Mouse (Mus musculus) left cerebral cortex, adult 11 months (tissue): Measurements from ENCODE around the gene Manba.

Experiments used
- DNase-seq: peaks from one replicate; pipeline ENCODE4 v3.0.0; 2022; ENCODE audit warnings: low spot score

The Manba gene

DNA sequence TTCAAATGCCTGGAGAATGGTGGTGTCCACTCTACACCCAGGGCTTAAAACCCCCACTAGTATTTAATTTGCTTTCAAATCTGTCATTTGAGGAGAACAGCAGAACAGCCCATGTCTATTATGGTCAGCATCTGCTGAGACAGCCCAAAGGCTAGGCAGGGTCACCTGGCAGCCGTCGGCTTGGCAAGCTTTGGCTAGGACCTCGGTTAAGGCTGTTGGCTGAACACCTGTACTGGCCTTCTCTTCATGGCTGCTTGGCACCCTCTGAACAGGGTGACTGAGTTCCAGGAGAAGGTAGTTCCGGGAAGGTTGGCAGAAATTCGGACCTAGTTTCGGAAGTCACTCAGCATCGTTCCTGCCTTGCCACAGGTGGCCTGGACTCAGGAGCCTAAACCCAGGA is 96.8 kb downstream of the Manba start:
- DNase-seq, result no peak

DNA sequence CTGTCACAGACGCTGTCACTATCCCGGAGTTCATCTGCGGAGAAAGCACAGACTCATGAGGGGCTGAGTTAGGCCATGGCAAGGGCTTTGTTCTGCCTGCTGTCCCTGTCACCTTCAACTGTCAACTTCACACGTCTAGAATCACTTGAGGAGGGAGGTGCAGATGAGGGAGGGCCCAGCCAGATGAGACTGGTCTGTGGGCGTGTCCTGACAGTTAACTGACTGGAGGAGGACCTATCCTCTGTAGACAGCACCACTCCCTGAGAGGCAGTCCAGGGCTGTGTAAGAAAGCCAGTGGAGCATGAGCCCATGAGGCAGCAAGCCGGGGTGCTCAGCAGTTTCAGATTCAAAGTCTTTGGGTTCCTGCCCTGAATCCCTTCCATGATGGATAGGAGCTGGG is 100.1 kb downstream of the Manba start:
- no peak for DNase-seq

DNA sequence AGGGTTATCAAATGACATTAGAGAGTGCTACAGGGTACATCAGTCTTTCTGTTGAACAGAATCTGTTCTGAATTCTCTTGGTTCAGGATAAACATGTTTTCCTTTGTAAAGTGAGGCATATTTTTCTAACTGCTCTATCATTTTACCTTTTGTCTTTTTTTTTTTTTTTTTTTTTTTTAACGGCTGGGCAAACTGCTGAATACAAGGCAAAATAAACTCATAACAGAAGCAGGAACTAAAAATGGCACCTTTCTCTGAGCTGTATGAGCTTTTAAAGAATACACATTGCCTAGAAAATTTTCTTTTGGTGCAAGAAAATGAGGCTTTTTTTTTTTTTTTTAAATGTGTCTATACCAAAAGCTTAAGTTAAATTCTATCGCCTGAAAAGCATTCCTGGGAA is 100.6 kb downstream of the Manba start:
- no peak for DNase-seq

DNA sequence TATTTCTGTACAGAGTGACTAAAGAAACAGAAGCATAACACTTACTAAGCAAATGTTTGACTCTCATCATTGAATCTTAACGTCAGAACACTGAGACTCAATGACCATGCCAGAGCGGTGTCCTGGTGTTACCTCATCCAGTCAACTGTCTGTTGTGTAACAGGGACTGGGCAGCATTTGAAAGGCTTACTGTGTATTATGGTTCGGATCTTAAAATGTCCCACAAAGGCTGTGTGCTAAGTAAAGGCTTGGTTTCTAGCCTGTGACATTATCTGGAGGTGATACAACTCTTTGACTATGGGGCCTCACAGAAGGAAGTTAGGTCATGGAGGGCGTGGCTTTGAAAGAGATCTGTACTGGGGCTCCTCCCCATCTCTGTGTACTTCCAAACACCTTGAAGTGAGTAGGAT is 101.1 kb downstream of the Manba start:
- DNase-seq, result no peak

DNA sequence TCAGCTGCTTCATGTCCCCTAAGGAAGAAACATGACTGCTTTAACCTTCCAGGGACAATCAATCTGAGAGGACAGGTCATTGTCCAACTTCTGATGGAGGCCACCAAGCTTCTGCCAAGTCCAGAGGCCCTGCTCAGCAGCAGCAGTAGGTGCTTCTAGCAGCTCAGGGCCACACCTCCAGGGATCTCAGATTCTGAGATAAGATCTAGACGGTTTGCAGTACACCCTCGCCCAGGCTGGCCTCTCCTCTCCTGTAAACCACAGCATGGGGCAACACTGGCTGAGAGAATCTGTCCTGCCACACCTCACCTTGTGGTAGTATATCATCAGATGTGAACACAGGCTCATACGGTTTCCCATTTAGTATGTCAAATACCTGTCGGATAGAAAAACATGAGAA is 105.1 kb downstream of the Manba start:
- DNase-seq, result no peak

DNA sequence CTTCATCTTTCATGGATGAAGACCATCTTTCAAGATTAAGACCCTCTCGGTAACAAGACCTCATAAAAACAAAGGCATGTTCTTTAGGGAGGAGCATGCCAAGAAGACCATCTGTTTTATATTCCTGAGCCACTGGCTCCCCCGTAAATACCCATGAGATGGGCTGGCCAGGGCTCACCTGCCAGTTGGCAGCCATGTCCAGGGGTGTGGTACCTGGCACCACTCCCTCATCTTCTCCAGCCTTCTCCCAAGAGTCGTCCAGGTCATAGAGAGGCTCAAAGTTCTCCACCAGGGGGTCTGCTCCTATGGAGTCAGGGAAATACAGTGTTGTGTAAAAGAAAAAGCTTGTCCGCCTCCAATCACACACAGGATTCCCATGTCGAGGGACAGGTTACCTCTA is 106.0 kb downstream of the Manba start:
- no peak for DNase-seq

DNA sequence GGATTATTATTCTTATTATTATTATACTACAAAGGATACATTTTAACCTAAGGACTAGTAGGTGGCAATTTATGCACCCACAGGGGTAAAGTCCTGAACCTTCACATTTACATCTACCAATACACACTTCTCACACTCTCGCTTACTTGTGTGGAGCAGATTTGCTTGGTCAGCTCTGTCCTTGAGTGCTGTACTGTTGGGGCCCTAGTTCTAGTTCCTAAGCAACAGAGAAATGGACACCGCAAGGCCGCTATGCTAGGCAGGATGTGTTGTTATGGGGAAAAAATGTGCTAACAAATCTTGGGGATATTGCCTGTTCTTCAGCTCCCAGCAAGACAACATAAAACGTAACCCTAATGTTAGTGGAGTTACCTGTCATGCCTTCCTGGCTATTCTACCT is 106.6 kb downstream of the Manba start:
- no peak for DNase-seq

DNA sequence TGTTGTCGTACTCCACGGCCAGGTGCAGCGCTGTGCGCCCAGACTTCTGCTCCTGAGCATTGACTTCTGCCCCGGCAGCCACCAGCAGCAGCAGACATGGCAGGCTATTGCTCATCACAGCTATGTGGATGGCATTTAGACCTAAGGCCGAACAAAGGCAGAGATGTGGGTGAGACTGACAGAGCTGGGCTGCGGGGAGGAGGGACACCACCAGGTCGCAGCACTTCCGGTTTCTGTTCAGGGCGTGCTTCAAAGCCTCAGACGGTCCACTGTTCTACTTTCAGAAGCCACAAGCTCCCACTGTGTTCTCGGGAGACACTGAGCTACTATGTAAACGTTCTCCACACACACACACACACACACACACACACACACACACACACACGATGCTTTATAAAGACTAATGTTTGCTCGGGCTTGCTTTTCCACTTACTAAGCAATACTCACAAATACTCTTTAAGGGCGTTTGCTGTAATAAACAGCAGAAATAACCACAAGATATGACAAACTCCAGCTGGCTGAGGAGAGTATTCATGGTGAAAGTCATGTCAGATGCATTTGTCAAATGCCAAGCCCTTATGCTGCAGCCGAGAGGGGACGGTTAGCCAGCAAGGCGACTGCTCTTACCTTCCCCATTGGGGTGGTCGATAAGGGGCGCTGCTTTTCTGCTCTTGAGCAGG is 109.0 kb downstream of the Manba start:
- no peak for DNase-seq

DNA sequence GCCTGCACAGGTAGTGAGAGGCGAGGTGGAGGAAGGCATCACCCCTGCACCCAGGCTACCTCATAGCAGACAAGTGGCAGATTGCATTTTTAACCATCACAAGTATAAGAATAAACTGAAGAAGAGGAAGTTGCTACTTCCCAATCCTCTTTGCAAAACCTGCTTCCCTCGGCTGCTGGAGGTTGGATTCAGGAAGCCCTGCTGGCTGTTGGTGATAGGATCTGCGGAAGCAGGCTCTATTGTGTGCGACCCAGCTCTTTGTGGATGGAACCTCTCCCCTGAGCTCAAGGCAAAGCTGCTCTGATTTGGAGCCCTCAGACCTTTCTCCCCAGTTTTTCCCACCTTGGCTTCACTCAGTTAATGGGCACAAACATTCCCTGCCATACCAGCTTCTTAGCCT is 111.6 kb downstream of the Manba start:
- DNase-seq, result no peak

DNA sequence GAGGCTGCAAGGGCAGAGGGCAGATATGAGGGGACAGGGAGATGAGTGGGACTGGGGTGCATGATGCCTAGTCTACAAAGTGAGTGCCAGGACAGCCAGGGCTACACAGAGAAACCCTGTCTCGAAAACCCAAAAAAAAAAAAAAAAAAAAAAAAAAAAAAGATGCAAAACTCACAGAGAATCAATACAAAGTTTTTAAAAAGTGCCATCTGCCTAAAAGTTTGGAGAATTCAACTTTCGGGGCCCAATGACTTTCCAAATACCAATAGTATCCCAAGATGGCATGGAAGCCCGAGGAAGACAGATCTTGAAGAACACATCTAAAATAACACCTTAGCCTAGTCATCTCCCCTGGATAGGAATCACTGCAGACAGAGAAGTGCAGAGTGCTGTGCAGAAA is 112.9 kb downstream of the Manba start:
- no peak for DNase-seq

DNA sequence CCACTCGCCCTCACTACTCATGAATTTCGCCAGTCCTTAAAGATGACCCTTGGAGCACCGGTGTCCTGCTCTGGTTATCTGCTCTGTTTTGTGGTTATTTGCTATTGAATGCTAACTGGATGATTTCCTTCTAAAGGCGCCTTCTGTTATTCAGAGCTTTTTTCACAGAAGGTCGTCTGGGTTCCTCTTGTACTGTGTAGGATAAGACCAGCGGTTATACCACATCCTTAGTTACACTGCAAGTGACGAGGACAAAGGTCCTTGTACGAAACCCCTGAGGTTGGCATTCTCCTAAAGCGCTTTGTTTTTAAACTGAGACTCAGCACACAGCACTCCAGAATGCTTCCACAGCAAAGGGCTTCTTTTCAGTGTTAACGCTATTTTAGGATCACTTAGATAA is 117.3 kb downstream of the Manba start:
- no peak for DNase-seq

DNA sequence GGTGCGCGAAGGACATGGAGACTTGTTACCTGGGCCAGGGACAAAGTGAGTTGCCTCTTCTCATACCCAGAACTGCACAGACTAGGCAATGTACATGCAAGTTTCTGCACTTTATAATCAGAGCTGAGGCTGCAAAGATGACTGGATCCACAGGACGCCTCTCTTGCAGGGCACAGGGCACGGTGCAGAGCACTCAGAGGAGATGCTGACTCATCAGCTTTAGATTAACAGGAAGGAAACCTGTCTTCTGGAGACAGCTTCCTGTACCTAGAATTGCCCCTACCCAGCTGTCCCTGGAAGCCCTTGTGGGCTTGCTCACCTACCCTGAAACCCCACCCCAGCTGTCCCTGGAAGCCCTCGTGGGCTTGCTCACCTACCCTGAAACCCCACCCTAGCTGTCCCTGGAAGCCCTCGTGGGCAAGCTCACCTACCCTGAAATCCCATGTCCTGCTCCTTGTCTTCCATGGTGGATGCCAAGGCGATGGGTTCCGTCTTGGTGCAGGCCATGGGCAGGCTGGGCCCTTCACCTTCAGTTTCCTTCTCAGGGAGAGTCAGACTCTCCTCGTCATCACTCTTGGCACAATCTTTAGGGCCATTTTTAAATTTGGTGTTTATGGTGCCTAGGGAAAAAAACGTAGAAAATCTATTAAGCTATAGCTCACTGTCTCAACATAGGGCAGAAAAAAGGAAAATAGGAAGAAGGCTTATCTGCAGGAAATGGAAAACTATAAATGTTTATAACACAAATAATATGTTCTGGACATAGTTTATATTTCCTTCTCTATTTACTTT is 119.4 kb downstream of the Manba start:
- DNase-seq, result no peak

DNA sequence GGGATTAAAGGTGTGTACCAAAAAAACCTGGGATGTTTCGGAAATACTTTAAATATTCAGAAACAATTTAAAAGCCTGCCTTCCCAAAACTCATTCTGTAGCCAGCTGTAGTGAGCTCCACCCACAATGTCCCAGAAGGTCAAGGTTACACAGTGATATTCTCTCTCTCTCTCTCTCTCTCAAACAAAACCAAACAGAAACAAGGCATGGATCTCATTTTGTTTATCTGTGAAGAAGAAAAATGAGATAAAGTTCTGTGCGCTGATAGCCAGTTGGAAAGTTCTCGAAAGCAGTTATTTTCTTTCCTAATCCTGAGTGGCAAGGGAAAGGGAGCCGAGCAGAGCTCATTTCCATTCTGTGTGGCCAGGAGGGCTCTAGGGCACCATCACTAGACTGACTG is 120.1 kb downstream of the Manba start:
- no peak for DNase-seq

DNA sequence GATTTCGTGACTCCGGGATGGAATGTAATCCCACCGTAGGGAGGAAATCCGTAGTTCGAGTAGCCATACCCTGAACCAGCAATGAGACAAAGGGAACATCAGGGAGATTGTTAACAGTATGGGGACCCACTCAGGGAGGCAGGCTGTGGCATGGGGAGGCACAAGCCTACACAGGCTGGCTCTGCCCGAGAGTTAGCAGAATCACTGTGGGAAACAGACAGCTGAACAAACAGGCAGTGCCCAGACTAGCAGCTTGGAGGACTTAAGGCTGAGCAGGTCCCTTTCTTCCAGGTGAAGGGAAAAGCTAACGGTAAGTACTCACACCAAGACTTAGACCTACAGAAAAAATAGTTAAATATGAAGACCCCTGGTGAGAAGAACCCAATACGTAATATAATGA is 121.2 kb downstream of the Manba start:
- no peak for DNase-seq

DNA sequence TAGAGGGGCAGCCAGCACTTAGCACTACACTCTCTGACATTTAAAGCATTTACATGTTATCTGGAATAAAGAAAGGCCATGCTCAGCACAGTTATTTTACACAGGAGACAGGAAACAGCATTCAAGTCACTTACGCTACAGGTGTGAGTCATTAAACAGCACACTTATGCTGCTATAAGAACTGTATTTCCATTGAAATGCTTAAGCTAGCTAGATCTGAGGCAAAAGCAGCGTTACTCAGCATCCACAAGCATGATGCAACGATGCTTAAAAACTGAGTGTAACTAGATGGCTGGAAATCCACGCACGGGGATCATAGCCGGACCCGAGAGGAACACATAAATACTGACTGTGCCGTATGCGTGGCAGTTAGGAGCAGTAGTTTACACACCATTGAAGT is 121.6 kb downstream of the Manba start:
- no peak for DNase-seq

DNA sequence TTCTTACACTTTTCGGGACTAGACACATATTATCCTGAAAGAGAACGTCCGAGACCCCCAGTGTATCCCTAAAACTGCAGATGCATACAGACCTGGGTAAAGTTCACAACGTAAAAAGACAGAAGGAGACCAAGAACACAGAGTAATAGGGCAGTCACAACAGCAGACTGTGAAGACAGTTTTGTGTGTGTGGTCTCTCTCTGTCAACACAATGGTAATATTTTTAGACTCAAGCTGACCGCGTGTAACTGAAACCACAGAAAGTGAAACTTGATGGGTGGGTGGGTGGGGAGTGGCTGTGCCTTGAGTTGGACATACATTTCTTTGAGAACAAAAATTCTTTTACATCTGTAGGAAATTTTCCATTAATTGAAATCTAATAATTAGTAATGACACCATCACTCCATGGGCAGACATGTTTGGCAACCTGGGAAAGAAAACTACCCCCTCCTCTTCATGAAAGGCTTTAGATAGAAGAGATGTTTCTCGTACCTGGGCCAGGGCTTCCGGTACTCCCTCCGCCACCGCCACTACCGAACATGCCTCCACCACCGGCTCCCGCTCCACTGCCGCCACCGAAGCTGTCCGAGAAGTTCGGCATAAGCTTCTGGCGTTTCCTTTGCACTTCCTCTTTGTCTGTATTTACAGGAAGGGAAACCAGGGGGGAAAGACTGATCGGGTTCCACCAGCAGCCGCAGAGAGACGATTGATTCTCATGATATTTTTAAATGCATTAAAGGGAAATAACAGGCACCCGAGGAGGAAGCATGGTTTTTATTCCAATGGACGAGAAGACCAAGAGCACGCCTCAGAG is 122.5 kb downstream of the Manba start:
- DNase-seq, result no peak

DNA sequence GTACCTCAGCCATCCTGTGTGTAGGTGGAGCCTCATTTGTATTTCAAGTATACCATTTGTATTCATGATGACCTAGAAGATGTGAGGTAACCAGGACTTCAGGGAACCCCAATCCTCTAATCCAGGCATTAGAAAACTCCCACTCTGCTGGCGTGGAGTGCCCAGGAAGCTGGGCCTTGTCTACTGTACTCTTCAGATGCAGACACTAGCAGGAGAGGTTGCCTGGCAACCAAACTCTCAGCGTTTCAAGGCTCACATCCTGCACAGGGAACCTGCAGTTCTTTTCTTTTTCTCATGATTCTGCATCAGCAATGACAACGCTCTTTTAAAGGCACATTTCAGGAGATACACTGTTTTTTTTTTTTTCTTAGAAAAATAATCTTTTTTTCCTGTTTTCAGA is 124.8 kb downstream of the Manba start:
- DNase-seq, result peak; percentile 54

DNA sequence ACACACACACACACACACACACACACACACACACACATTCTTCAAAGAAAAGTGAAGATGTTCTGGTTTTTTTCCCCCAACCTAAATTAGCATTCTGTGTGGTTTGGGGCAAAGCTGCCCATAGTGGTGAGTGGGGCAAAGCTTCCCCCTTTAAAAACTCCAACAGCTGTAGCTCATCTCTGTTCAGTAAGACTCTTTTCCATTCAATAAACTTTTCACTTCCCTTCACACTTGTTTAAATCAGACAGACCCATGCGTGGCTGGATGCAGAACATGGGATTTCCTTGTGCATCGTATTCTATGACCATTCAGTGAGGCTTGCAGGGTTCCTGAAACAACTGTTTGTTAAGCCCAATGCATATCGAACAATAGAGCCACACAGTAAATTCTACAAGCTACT is 129.0 kb downstream of the Manba start:
- no peak for DNase-seq

DNA sequence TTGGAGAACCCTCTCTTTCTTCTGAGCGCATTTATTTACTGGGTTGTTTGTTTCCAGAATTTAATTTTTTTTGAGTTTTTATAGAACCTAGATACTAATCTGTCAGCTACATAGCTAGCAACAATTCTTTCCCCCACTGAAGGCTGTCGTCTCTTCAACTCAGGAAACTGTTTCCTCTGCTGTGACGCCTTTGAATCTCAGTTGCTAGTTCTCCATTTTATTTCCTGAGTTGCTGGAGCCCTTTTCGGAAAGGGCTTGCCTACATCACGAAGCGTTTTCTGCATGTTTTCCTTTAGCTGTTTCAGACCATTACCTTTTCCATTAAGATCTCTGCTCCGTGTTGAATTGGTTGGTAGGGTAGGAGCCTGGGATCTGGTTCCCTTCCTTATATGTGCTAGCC is 131.3 kb downstream of the Manba start:
- no peak for DNase-seq
